Mouse (Mus musculus): ENCODE measurements around the gene Rgs5. TPM values are rescaled to one million over a fixed set of nuclear protein-coding genes. Genes with fewer than 3 reads are reported as not detected.

Rgs5 gene
- polyA plus RNA-seq, 1 experiment from 2014 or later, result 8.8 TPM

GRCm38 (mm10) chr1:169721836-169722235 lies 66.5 kb downstream of the Rgs5 start:
- Histone ChIP-seq H3K9me3 (ENCODE audit: low read depth, low read length) (no peaks in the 10 kb centered on the region), H3K4me3 (ENCODE audit: low read depth, low read length) (no peak overlapping the region), H3K36me3 (ENCODE audit: insufficient read depth) (no peaks in the 10 kb centered on the region), H3K4me1 (ENCODE audit: insufficient read depth) (no peaks in the 10 kb centered on the region), H3K9ac (no peak overlapping the region), H3K27me3 (ENCODE audit: insufficient read depth, low read length) (no peaks in the 10 kb centered on the region), H3K27ac (ENCODE audit: low read depth) (no peak overlapping the region), H3K4me2 (no peak overlapping the region)
- ATAC-seq (ENCODE audit: insufficient read depth) (no peak), DNase-seq (no peak)
- no peak for TF ChIP-seq CTCF (IDR thresholded peaks at IDR 0.05; ENCODE audit: low read depth)
- 69% methylated on average over 2 of the region's 2 CpGs for WGBS

- ATAC-seq (ENCODE audit: insufficient read depth) (no peak), DNase-seq (no peak)
- Histone ChIP-seq H3K9ac (no peak overlapping the region), H3K4me2 (no peak overlapping the region), H3K4me3 (ENCODE audit: low read depth, low read length) (no peak overlapping the region), H3K9me3 (ENCODE audit: low read depth, low read length) (no peaks in the 10 kb centered on the region), H3K27ac (ENCODE audit: low read depth) (no peak overlapping the region), H3K4me1 (ENCODE audit: insufficient read depth) (no peaks in the 10 kb centered on the region), H3K36me3 (ENCODE audit: insufficient read depth) (no peaks in the 10 kb centered on the region), H3K27me3 (ENCODE audit: insufficient read depth, low read length) (no peaks in the 10 kb centered on the region)
- WGBS, result 62% methylated on average over 3 of the region's 3 CpGs
- no peak for TF ChIP-seq CTCF (IDR thresholded peaks at IDR 0.05; ENCODE audit: low read depth)
Measured at GRCm38 (mm10) chr1:169726319-169726718, 71.0 kb downstream of the Rgs5 start.

DNA sequence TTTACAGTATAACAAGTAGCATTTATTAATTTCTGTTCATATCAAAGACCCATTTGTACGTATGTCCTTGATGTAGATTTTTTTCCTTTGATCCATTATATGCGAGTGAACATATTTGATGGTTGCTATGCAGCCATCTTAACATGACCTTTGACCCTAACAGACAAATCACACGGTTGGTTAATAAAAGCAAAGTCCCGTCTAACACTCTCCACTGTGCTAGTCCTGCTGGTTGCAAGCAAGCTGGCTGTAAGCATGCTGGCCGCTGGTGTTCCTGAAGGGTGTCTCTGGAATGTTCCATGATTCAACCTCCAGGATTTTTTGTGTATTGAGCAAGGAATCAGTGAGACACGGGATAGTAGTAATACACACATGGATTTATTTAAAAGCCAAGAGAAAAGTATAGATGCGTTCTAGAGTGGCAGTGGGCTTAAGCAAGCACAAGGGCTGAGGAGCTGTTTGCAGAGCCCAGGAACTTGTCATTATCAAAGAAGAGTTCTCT lies 75.3 kb downstream of the Rgs5 start:
- Histone ChIP-seq H3K9me3 (ENCODE audit: low read depth, low read length) (no peaks in the 10 kb centered on the region), H3K27me3 (ENCODE audit: insufficient read depth, low read length) (no peaks in the 10 kb centered on the region), H3K4me1 (ENCODE audit: insufficient read depth) (no peaks in the 10 kb centered on the region), H3K4me2 (no peak overlapping the region), H3K4me3 (ENCODE audit: low read depth, low read length) (no peak overlapping the region), H3K27ac (ENCODE audit: low read depth) (no peak overlapping the region), H3K36me3 (ENCODE audit: insufficient read depth) (no peaks in the 10 kb centered on the region), H3K9ac (no peak overlapping the region)
- 66% methylated on average over 7 of the region's 7 CpGs for WGBS
- TF ChIP-seq CTCF (IDR thresholded peaks at IDR 0.05; ENCODE audit: low read depth), result no peak
- DNase-seq (no peak), ATAC-seq (ENCODE audit: insufficient read depth) (no peak)

GRCm38 (mm10) chr1:169736139-169736538 lies 80.8 kb downstream of the Rgs5 start:
- H3K4me2 ChIP-seq, result no peak overlapping the region
- TF ChIP-seq CTCF (IDR thresholded peaks at IDR 0.05; ENCODE audit: low read depth), result no peak
- no peak overlapping the region for H3K27ac ChIP-seq (ENCODE audit: low read depth)
- no peaks in the 10 kb centered on the region for H3K9me3 ChIP-seq (ENCODE audit: low read depth, low read length)
- DNase-seq, result peak; percentile 42
- no peak for ATAC-seq (ENCODE audit: insufficient read depth)
- no peaks in the 10 kb centered on the region for H3K4me1 ChIP-seq (ENCODE audit: insufficient read depth)
- H3K27me3 ChIP-seq (ENCODE audit: insufficient read depth, low read length), result no peaks in the 10 kb centered on the region
- H3K4me3 ChIP-seq (ENCODE audit: low read depth, low read length), result no peak overlapping the region
- no peaks in the 10 kb centered on the region for H3K36me3 ChIP-seq (ENCODE audit: insufficient read depth)
- 36% methylated on average over 6 of the region's 6 CpGs for WGBS
- no peak overlapping the region for H3K9ac ChIP-seq

DNA sequence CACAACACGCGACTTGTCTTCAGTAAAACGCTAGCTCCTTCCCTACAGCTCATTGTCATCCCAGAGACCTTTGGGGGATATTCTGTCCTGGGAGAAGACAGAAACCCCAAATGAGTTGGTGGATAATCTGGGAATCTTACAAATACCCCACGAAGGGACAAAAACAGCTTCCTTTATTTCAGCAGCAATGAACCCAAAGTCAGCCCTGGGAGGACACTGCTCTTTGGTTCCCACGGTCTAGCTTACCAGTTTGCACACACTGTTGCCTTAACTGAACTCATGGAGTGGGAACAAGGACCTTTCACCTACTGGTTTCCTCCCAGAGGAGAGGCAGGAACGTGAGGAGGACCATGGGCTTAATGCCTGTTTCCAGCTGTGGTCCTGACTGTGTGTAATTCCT lies 81.9 kb downstream of the Rgs5 start:
- TF ChIP-seq CTCF (IDR thresholded peaks at IDR 0.05; ENCODE audit: low read depth), result no peak
- Histone ChIP-seq H3K9me3 (ENCODE audit: low read depth, low read length) (no peaks in the 10 kb centered on the region), H3K27me3 (ENCODE audit: insufficient read depth, low read length) (no peaks in the 10 kb centered on the region), H3K4me2 (no peak overlapping the region), H3K27ac (ENCODE audit: low read depth) (no peak overlapping the region), H3K36me3 (ENCODE audit: insufficient read depth) (no peaks in the 10 kb centered on the region), H3K9ac (no peak overlapping the region), H3K4me3 (ENCODE audit: low read depth, low read length) (no peak overlapping the region), H3K4me1 (ENCODE audit: insufficient read depth) (no peaks in the 10 kb centered on the region)
- DNase-seq (no peak), ATAC-seq (ENCODE audit: insufficient read depth) (no peak)
- 86% methylated on average over 6 of the region's 6 CpGs for WGBS

DNA sequence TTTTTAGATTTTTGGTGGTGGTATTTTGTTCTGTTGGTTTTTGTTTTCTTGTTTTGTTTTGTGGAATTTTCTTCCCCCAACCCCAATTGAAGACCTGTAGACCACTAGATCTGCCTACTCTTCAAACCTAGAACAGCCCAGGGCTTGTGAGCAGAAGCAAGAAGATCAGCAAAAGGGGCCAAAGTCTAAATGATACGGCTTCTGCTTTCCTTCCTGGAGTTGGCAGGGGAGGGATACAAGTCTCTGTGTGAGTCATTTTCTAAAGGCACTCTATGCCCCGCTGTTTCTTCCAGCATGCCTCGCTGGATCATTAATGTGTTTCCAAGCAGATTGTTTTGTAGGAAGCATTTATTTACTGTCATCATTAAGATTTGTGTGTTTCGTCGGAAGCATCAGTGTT lies 85.8 kb downstream of the Rgs5 start:
- H3K4me2 ChIP-seq, result no peak overlapping the region
- no peaks in the 10 kb centered on the region for H3K9me3 ChIP-seq (ENCODE audit: low read depth, low read length)
- H3K9ac ChIP-seq, result no peak overlapping the region
- no peak for TF ChIP-seq CTCF (IDR thresholded peaks at IDR 0.05; ENCODE audit: low read depth)
- no peaks in the 10 kb centered on the region for H3K36me3 ChIP-seq (ENCODE audit: insufficient read depth)
- H3K27me3 ChIP-seq (ENCODE audit: insufficient read depth, low read length), result no peaks in the 10 kb centered on the region
- no peak for DNase-seq
- H3K4me3 ChIP-seq (ENCODE audit: low read depth, low read length), result no peak overlapping the region
- no peaks in the 10 kb centered on the region for H3K4me1 ChIP-seq (ENCODE audit: insufficient read depth)
- WGBS, result 83% methylated on average over 5 of the region's 5 CpGs
- no peak overlapping the region for H3K27ac ChIP-seq (ENCODE audit: low read depth)
- no peak for ATAC-seq (ENCODE audit: insufficient read depth)

Other genes with a start within 250 kb of the Rgs5 start
- 77.4 and 78.9 TPM in 2 replicates for gene Nuf2, start 124.0 kb upstream of the Rgs5 start, polyA plus RNA-seq (2014; fragmentation: Nextera tagmentation; extraction: Ambion mirVana)
- gene Rgs4, start 92.1 kb downstream of the Rgs5 start, polyA plus RNA-seq (2014; fragmentation: Nextera tagmentation; extraction: Ambion mirVana), result 2.9 and 4.4 TPM in 2 replicates